Mouse (Mus musculus): ENCODE data around the gene Plppr1. TPM values are rescaled to one million over a fixed set of nuclear protein-coding genes. Genes with fewer than 3 reads are reported as not detected.

Plppr1 gene
- polyA plus RNA-seq, 1 experiment from 2014 or later = 3.9 TPM

DNA sequence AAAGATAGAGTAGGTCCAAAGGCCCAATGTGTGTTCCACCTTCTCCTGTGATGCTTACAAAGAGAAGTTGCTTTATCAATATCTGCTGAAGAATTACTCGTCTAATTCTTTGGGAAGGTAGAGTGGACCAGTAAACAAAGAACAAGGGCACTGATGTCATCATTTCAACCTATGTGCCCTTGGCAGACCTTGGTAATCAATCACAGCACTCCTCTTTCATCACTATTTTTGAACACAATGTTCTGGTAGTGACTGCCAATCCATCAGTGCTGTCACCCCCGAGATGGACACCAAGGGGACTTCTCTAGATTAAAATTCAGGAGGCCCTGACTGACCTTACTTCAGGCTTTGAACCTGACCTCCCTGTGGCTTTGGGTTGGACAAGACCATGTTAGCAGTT lies 89.7 kb downstream of the Plppr1 start:
- no peak overlapping the region for H3K4me3 ChIP-seq
- no peaks in the 10 kb centered on the region for H3K36me3 ChIP-seq
- 76% methylated on average over 2 of the region's 2 CpGs for WGBS
- H3K27me3 ChIP-seq = no peaks in the 10 kb centered on the region
- ATAC-seq (ENCODE audit: low FRiP score, low read depth) = no peak
- H3K9ac ChIP-seq = no peak overlapping the region
- H3K9me3 ChIP-seq = no peaks in the 10 kb centered on the region
- no peak overlapping the region for H3K27ac ChIP-seq
- no peak overlapping the region for H3K4me2 ChIP-seq (replicated peaks)
- 0 out of 2 replicates have a peak, but pooled peaks cover 9% of the 10 kb centered on the region for H3K4me1 ChIP-seq

DNA sequence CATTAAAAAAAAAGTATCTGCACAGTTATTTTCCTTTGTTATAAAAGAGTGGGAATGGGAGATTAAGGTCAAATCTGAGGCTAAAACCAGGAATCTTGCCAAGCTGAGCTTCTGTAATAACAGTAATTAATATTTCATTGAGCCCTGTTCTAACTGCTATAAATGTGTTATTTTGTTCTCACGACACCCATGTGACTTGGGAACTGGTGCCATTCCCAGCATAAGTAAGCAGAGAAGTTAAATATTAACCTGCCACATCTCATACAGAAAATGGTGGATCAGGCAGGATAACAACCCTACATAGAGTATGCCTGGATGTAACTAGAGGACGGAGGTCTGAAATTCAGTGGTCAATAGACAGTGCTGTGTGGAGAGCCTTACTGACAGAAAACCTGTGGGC lies 90.2 kb downstream of the Plppr1 start:
- 75% methylated on average over 2 of the region's 2 CpGs for WGBS
- H3K36me3 ChIP-seq = no peaks in the 10 kb centered on the region
- no peak overlapping the region for H3K4me2 ChIP-seq (replicated peaks)
- no peak for ATAC-seq (ENCODE audit: low FRiP score, low read depth)
- H3K27ac ChIP-seq = no peak overlapping the region
- H3K9ac ChIP-seq = no peak overlapping the region
- 0 out of 2 replicates have a peak, but pooled peaks cover 9% of the 10 kb centered on the region for H3K4me1 ChIP-seq
- H3K27me3 ChIP-seq = no peaks in the 10 kb centered on the region
- H3K4me3 ChIP-seq = no peak overlapping the region
- no peaks in the 10 kb centered on the region for H3K9me3 ChIP-seq

DNA sequence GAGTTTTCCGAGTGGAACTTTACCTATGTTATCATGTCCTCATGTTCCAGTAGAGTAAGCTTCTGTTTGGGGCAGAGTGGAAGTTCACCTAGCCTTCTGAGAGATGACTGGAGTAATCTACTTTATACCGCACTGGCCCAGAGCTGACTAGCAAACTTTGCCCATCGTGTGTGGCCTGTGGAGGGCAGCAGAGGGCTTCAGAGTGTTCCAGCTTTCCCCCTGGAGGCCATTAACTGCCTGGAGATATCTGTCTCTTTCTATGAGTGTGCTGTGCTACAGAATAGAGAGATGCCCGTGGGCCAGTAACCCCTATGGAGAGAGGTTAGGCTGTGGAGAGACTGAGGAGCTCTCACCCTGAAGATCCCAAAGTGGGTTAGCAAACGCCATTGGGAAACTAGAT lies 94.8 kb downstream of the Plppr1 start:
- H3K9ac ChIP-seq = no peak overlapping the region
- H3K27me3 ChIP-seq = no peaks in the 10 kb centered on the region
- H3K27ac ChIP-seq = no peak overlapping the region
- no peak overlapping the region for H3K4me3 ChIP-seq
- ATAC-seq (ENCODE audit: low FRiP score, low read depth) = no peak
- WGBS = 49% methylated on average over 5 of the region's 5 CpGs
- no peaks in the 10 kb centered on the region for H3K36me3 ChIP-seq
- 0 out of 2 replicates have a peak, but pooled peaks cover 9% of the 10 kb centered on the region for H3K4me1 ChIP-seq
- no peak overlapping the region for H3K4me2 ChIP-seq (replicated peaks)
- H3K9me3 ChIP-seq = no peaks in the 10 kb centered on the region

DNA sequence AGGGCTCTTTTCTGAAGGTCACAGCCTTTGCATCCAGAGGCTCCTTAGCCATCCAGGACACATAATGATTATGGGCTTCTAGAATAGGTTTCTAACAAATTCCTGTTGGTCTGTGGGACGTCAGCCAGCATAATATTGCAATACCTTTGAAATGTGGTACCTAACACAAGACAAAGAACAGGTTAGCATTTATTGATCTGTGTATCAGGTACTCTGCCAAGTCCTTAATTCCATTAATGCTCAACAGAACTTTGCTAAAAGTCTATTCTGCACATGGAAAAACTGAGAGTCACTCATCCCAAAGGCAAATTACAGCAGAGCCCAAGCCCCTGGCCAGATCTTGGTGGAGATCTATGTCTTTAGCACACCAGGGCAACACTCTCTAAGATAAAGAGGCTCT lies 97.7 kb downstream of the Plppr1 start:
- H3K4me2 ChIP-seq (replicated peaks) = no peak overlapping the region
- 69% methylated on average over 1 of the region's 1 CpGs for WGBS
- no peaks in the 10 kb centered on the region for H3K9me3 ChIP-seq
- H3K4me3 ChIP-seq = no peak overlapping the region
- no peaks in the 10 kb centered on the region for H3K27me3 ChIP-seq
- no peak overlapping the region for H3K27ac ChIP-seq
- no peaks in the 10 kb centered on the region for H3K36me3 ChIP-seq
- H3K4me1 ChIP-seq = no peaks in the 10 kb centered on the region
- no peak overlapping the region for H3K9ac ChIP-seq
- no peak for ATAC-seq (ENCODE audit: low FRiP score, low read depth)

- ATAC-seq (ENCODE audit: low FRiP score, low read depth) = no peak
- no peak overlapping the region for H3K27ac ChIP-seq
Measured at GRCm38 (mm10) chr4:49163285-49163684, 104.2 kb downstream of the Plppr1 start.

GRCm38 (mm10) chr4:49166391-49166790 lies 107.3 kb downstream of the Plppr1 start:
- Histone ChIP-seq H3K27me3 (no peaks in the 10 kb centered on the region), H3K9me3 (no peaks in the 10 kb centered on the region), H3K36me3 (no peaks in the 10 kb centered on the region), H3K4me2 (replicated peaks) (no peak overlapping the region), H3K9ac (no peak overlapping the region), H3K27ac (no peak overlapping the region), H3K4me3 (no peak overlapping the region), H3K4me1 (no peaks in the 10 kb centered on the region)
- 74% methylated on average over 3 of the region's 3 CpGs for WGBS
- ATAC-seq (ENCODE audit: low FRiP score, low read depth) = no peak

More at GRCm38 (mm10) chr4:49163285-49163684, 104.2 kb downstream of the Plppr1 start:
- 91% methylated on average over 3 of the region's 3 CpGs for WGBS
- Histone ChIP-seq H3K9ac (no peak overlapping the region), H3K4me1 (no peaks in the 10 kb centered on the region), H3K27me3 (no peaks in the 10 kb centered on the region), H3K4me3 (no peak overlapping the region), H3K4me2 (replicated peaks) (no peak overlapping the region), H3K36me3 (no peaks in the 10 kb centered on the region), H3K9me3 (no peaks in the 10 kb centered on the region)

DNA sequence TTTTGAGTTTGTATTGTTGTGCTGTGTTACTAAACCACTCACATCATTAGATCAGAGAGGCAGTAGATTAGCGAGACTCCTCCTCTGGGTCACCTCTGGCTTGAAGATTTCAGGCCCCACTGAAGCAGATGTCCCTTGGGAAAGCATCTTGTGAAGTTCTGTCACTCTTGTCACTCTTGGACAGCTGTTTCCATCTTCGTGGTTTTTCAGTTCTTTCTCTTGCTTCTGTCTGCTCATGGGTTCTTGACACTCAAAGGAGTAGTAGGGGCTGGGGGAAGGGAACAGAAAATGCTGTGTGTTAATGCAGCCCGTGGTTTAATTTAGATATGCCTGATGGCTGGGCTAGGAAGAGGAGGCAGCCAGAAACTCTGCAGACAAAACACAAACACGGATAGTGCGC lies 108.0 kb downstream of the Plppr1 start:
- no peak for ATAC-seq (ENCODE audit: low FRiP score, low read depth)
- Histone ChIP-seq H3K9me3 (no peaks in the 10 kb centered on the region), H3K4me3 (no peak overlapping the region)

DNA sequence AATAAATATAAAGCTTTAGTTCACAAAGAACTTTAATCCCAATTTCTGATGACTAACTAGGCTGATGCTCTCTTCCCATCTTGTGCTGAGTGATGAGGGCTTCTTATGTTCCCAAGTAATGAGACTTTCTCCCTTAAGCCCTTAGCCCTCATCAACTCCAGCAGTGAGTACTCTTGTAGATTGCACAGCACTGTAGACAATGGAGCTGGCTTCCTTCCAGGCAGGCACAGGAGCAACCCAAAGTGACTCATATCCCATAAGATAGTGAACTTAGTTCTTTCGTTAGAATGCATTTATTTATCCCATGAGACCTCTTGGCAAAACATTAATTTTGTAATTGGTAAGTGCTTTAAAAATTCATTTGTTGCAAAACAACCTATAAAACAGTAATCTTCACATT lies 110.4 kb downstream of the Plppr1 start:
- no peak overlapping the region for H3K9ac ChIP-seq
- H3K4me1 ChIP-seq = no peaks in the 10 kb centered on the region
- H3K27me3 ChIP-seq = no peaks in the 10 kb centered on the region
- no peak overlapping the region for H3K27ac ChIP-seq
- H3K36me3 ChIP-seq = no peaks in the 10 kb centered on the region
- H3K4me3 ChIP-seq = no peak overlapping the region
- 46% methylated on average over 1 of the region's 1 CpGs for WGBS
- no peak overlapping the region for H3K4me2 ChIP-seq (replicated peaks)
- H3K9me3 ChIP-seq = no peaks in the 10 kb centered on the region
- ATAC-seq (ENCODE audit: low FRiP score, low read depth) = no peak

More for the DNA sequence above, 108.0 kb downstream of the Plppr1 start:
- Histone ChIP-seq H3K4me1 (no peaks in the 10 kb centered on the region), H3K36me3 (no peaks in the 10 kb centered on the region), H3K27ac (no peak overlapping the region), H3K4me2 (replicated peaks) (no peak overlapping the region), H3K27me3 (no peaks in the 10 kb centered on the region), H3K9ac (no peak overlapping the region)
- WGBS = 84% methylated on average over 5 of the region's 5 CpGs

DNA sequence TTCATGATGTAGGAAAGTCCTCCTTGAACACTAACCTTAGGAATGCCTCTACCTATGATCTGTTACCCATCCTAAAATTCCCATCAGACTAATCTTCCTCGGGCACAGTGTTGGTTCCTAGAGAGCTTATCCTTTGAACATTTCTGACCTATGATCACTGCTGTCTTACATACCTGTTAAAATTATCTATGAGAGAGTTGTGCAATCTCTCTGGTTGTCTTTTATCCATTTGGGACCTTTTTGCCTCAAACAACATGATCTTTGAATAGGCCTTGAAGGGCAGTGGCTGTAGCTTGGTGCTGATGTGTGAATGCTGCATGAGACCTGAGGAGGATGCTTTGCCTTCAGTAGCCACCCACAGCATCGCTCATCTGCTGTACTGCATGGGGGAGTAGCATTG lies 119.0 kb downstream of the Plppr1 start:
- H3K9me3 ChIP-seq = no peaks in the 10 kb centered on the region
- no peak overlapping the region for H3K4me2 ChIP-seq (replicated peaks)
- no peak for ATAC-seq (ENCODE audit: low FRiP score, low read depth)
- H3K27ac ChIP-seq = no peak overlapping the region
- no peaks in the 10 kb centered on the region for H3K27me3 ChIP-seq
- H3K36me3 ChIP-seq = no peaks in the 10 kb centered on the region
- H3K9ac ChIP-seq = no peak overlapping the region
- 82% methylated on average over 2 of the region's 2 CpGs for WGBS
- no peaks in the 10 kb centered on the region for H3K4me1 ChIP-seq
- no peak overlapping the region for H3K4me3 ChIP-seq

DNA sequence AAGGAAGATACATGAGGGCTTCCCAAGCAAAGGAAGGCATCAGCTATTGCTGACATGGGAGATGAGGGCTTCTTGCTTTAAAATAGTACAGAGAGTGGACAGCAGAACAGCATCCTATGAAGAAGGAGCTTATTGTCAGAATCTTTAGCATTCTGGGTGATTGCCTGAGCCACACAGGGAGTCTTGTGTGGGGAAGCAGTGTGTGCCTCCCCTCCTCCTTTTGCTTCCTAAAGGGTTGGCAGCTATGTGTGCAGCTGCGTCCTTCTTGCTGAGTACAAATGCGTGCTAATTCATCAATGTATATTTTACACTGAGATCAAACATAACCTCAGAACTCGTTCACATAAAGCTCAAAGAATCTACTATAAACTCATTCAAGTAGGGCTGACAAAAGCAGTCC lies 119.8 kb downstream of the Plppr1 start:
- 75% methylated on average over 3 of the region's 3 CpGs for WGBS
- ATAC-seq (ENCODE audit: low FRiP score, low read depth) = no peak
- Histone ChIP-seq H3K27me3 (no peaks in the 10 kb centered on the region), H3K27ac (no peak overlapping the region), H3K9me3 (no peaks in the 10 kb centered on the region), H3K4me1 (no peaks in the 10 kb centered on the region), H3K4me3 (no peak overlapping the region), H3K4me2 (replicated peaks) (no peak overlapping the region), H3K36me3 (no peaks in the 10 kb centered on the region), H3K9ac (no peak overlapping the region)

- no peaks in the 10 kb centered on the region for H3K4me1 ChIP-seq
- 74% methylated on average over 2 of the region's 2 CpGs for WGBS
Measured at GRCm38 (mm10) chr4:49179471-49180181, 120.6 kb downstream of the Plppr1 start.

DNA sequence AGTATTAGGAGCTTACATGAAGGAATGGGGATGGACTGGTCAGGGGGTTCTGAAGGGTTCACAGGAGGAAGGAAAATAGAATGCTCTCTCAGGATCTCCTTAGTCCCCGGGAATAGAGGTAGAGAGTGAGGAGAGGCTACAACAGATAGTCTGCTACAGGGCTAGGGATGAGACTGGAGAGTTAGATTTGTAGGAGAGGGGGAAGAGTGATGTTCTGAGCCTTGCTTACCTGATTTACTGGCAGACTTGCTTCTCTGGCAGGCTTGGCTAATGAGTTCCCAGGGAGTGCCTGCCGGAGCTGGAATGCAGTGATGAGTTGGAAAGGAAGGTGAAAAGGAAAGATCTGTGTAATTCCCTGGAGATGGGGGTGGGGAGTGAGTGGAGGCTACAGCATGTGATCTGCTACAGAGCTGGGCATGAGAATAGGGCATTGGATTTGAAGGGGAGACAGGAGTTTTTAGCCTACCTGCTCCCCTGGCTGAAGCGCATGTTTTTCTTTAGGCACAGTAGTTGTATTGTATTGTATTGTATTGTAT lies 131.0 kb downstream of the Plppr1 start:
- Histone ChIP-seq H3K9me3 (no peaks in the 10 kb centered on the region), H3K9ac (no peak overlapping the region)
- 58% methylated on average over 3 of the region's 3 CpGs for WGBS

More at GRCm38 (mm10) chr4:49179471-49180181, 120.6 kb downstream of the Plppr1 start:
- no peaks in the 10 kb centered on the region for H3K9me3 ChIP-seq
- H3K4me2 ChIP-seq (replicated peaks) = no peak overlapping the region
- H3K27ac ChIP-seq = no peak overlapping the region
- H3K4me3 ChIP-seq = no peak overlapping the region
- H3K9ac ChIP-seq = no peak overlapping the region
- no peak for ATAC-seq (ENCODE audit: low FRiP score, low read depth)
- no peaks in the 10 kb centered on the region for H3K27me3 ChIP-seq
- H3K36me3 ChIP-seq = no peaks in the 10 kb centered on the region

More for the DNA sequence above, 131.0 kb downstream of the Plppr1 start:
- Histone ChIP-seq H3K36me3 (no peaks in the 10 kb centered on the region), H3K27ac (no peak overlapping the region), H3K27me3 (no peaks in the 10 kb centered on the region), H3K4me3 (no peak overlapping the region), H3K4me1 (no peaks in the 10 kb centered on the region), H3K4me2 (replicated peaks) (no peak overlapping the region)
- no peak for ATAC-seq (ENCODE audit: low FRiP score, low read depth)
